Mouse (Mus musculus): ENCODE measurements at regions not wholly inside any gene's neighbourhood (a gene's known extent, or its start where the extent isn't known, plus 50 kb on each side); places are given as distances from the start of the nearest gene placed in this dataset.

- no peak for DNase-seq (ENCODE audit: low read depth)
Measured at GRCm38 (mm10) chr11:19351243-19351787, 332.5 kb upstream of the Meis1 start.

- DNase-seq (ENCODE audit: low read depth), result no peak
Measured at GRCm38 (mm10) chr11:19353706-19354105, 334.9 kb upstream of the Meis1 start.

GRCm38 (mm10) chr11:19355179-19355578 is 336.4 kb upstream of the Meis1 start:
- DNase-seq (ENCODE audit: low read depth), result no peak

- DNase-seq (ENCODE audit: low read depth), result no peak
Measured at GRCm38 (mm10) chr11:19356151-19356550, 337.4 kb upstream of the Meis1 start.

GRCm38 (mm10) chr11:19369152-19369551 is 350.4 kb upstream of the Meis1 start:
- no peak for DNase-seq (ENCODE audit: low read depth)

- DNase-seq (ENCODE audit: low read depth), result no peak
Measured at GRCm38 (mm10) chr11:19373476-19373875, 354.7 kb upstream of the Meis1 start.

- no peak for DNase-seq (ENCODE audit: low read depth)
Measured at GRCm38 (mm10) chr11:19380935-19381334, 362.1 kb upstream of the Meis1 start.

GRCm38 (mm10) chr11:19389136-19389535 is 370.4 kb upstream of the Meis1 start:
- DNase-seq (ENCODE audit: low read depth), result no peak

GRCm38 (mm10) chr11:19392190-19392589 is 373.4 kb upstream of the Meis1 start:
- DNase-seq (ENCODE audit: low read depth), result no peak

- DNase-seq (ENCODE audit: low read depth), result no peak
Measured at GRCm38 (mm10) chr11:19394372-19394771, 375.6 kb upstream of the Meis1 start.

GRCm38 (mm10) chr11:19400396-19400795 is 381.6 kb upstream of the Meis1 start:
- DNase-seq (ENCODE audit: low read depth), result no peak

- no peak for DNase-seq (ENCODE audit: low read depth)
Measured at GRCm38 (mm10) chr11:19420143-19420542, 401.4 kb upstream of the Meis1 start.

- DNase-seq (ENCODE audit: low read depth), result no peak
Measured at GRCm38 (mm10) chr11:19423268-19423667, 404.5 kb upstream of the Meis1 start.

GRCm38 (mm10) chr11:19423841-19424815 is 405.3 kb upstream of the Meis1 start:
- DNase-seq (ENCODE audit: low read depth), result no peak

- no peak for DNase-seq (ENCODE audit: low read depth)
Measured at GRCm38 (mm10) chr11:19427559-19427958, 408.8 kb upstream of the Meis1 start.

GRCm38 (mm10) chr11:19433680-19434619 is 415.2 kb upstream of the Meis1 start:
- DNase-seq (ENCODE audit: low read depth), result no peak

- no peak for DNase-seq (ENCODE audit: low read depth)
Measured at GRCm38 (mm10) chr11:19438385-19438784, 419.6 kb upstream of the Meis1 start.

GRCm38 (mm10) chr11:19441936-19442335 is 423.2 kb upstream of the Meis1 start:
- no peak for DNase-seq (ENCODE audit: low read depth)

- DNase-seq (ENCODE audit: low read depth), result no peak
Measured at GRCm38 (mm10) chr11:19455391-19456290, 436.9 kb upstream of the Meis1 start.

- no peak for DNase-seq (ENCODE audit: low read depth)
Measured at GRCm38 (mm10) chr11:19456577-19456976, 437.8 kb upstream of the Meis1 start.

GRCm38 (mm10) chr11:19463730-19464358 is 445.1 kb upstream of the Meis1 start:
- no peak for DNase-seq (ENCODE audit: low read depth)
